ENCODE assay signal across 9 mouse cellular contexts in genomic region chr5:66602287-66602820, GRCm38 (mm10). TPM values are rescaled to one million over a fixed set of nuclear protein-coding genes. Genes with fewer than 3 reads are reported as not detected.
DNase-seq lines count a peak whose midpoint lies in the region; ATAC-seq and TF ChIP-seq lines count a peak whose summit lies in the region.
"Had no signal": no experiment of that assay in that cellular context is flagged by ENCODE, and none has a peak within 500 bp of the region (broad histone marks: within the 10 kb centered on the region; RNA-seq: fewer than 3 reads in every experiment).

No protein-coding gene starts in this region.

- no peak overlapping the region for H3K4me2 ChIP-seq in kidney, embryonic 14.5 days (replicated peaks; ENCODE audit: low read depth, low read length)
- H3K4me2 ChIP-seq in stomach, postnatal 0 days (replicated peaks; ENCODE audit: low read depth), result no peak overlapping the region
- H3K4me2 ChIP-seq: limb, embryonic 12.5 days had no signal

- peak; percentile 23 to 66 for DNase-seq in adrenal gland, adult (ENCODE audit: inconsistent age in 2 of 2, low spot score in 1 of 2)
- no peak for DNase-seq in adrenal gland, adult 8-10 months
- DNase-seq in kidney, adult 18-20 months, result peak; percentile 11
- peak; percentile 12 to 14 for DNase-seq in thymus, postnatal 36 days
- no peak for DNase-seq in thymus, adult 2 months
- DNase-seq in stomach, postnatal 0 days (ENCODE audit: low spot score), result peak; percentile 65

- no peak overlapping the region for H3K4me3 ChIP-seq in kidney, embryonic 14.5 days (ENCODE audit: low read length)
- no peak overlapping the region for H3K4me3 ChIP-seq in thymus, adult 2 months (ENCODE audit: control insufficient read depth, insufficient read depth, low read length)
- H3K4me3 ChIP-seq in stomach, postnatal 0 days (ENCODE audit: low read depth, low read length), result no peak overlapping the region
- H3K4me3 ChIP-seq: limb, embryonic 12.5 days had no signal

- H3K27ac ChIP-seq in kidney, embryonic 14.5 days (ENCODE audit: low read depth, low read length), result no peak overlapping the region
- H3K27ac ChIP-seq in thymus, adult 2 months (ENCODE audit: control insufficient read depth, insufficient read depth, low read length), result no peak overlapping the region
- H3K27ac ChIP-seq in stomach, postnatal 0 days (replicated peaks), result no peak overlapping the region

- 29% methylated on average over 9 of the region's 9 CpGs for whole genome bisulfite sequencing in kidney, embryonic 14.5 days
- 33% methylated on average over 9 of the region's 9 CpGs for WGBS in thymus, adult 2 months
- WGBS in stomach, postnatal 0 days, result 40% methylated on average over 9 of the region's 9 CpGs

- H3K36me3 ChIP-seq in kidney, embryonic 14.5 days (ENCODE audit: control insufficient read depth, insufficient read depth, low read length), result no peaks in the 10 kb centered on the region
- H3K36me3 ChIP-seq in thymus, adult 2 months (ENCODE audit: control insufficient read depth, insufficient read depth, low read length), result no peaks in the 10 kb centered on the region
- no peaks in the 10 kb centered on the region for H3K36me3 ChIP-seq in stomach, postnatal 0 days (ENCODE audit: control insufficient read depth, insufficient read depth, low read length)
- H3K36me3 ChIP-seq: limb, embryonic 12.5 days had no signal

- no peaks in the 10 kb centered on the region for H3K9me3 ChIP-seq in kidney, embryonic 14.5 days (ENCODE audit: control insufficient read depth, low read length)
- H3K9me3 ChIP-seq in stomach, postnatal 0 days (ENCODE audit: control insufficient read depth, low read length), result no peaks in the 10 kb centered on the region
- H3K9me3 ChIP-seq: limb, embryonic 12.5 days had no signal

- no peaks in the 10 kb centered on the region for H3K27me3 ChIP-seq in kidney, embryonic 14.5 days (ENCODE audit: control insufficient read depth, insufficient read depth, low read length)
- no peaks in the 10 kb centered on the region for H3K27me3 ChIP-seq in thymus, adult 2 months (ENCODE audit: control insufficient read depth, insufficient read depth, low read length)
- H3K27me3 ChIP-seq in stomach, postnatal 0 days (ENCODE audit: control insufficient read depth, insufficient read depth, low read length), result no peaks in the 10 kb centered on the region
- H3K27me3 ChIP-seq: limb, embryonic 12.5 days had no signal

- no peak overlapping the region for H3K9ac ChIP-seq in kidney, embryonic 14.5 days (ENCODE audit: low read depth, low read length)
- no peak overlapping the region for H3K9ac ChIP-seq in stomach, postnatal 0 days (ENCODE audit: low read length)
- H3K9ac ChIP-seq: limb, embryonic 12.5 days had no signal

- peaks cover 18% of the 10 kb centered on the region for H3K4me1 ChIP-seq in kidney, embryonic 14.5 days (ENCODE audit: control insufficient read depth, insufficient read depth, low read length)
- no peaks in the 10 kb centered on the region for H3K4me1 ChIP-seq in thymus, adult 2 months (replicated peaks; ENCODE audit: control insufficient read depth, insufficient read depth, low read length)
- H3K4me1 ChIP-seq in stomach, postnatal 0 days (replicated peaks; ENCODE audit: control insufficient read depth, insufficient read depth), result no peaks in the 10 kb centered on the region

- TF ChIP-seq POLR2A in thymus, adult 2 months (IDR thresholded peaks at IDR 0.05; ENCODE audit: control insufficient read depth, extremely low read depth, insufficient read depth, low read length, poor library complexity), result no peak

- TF ChIP-seq CTCF in thymus, adult 2 months (IDR thresholded peaks at IDR 0.05; ENCODE audit: borderline replicate concordance, control insufficient read depth, extremely low read depth, insufficient read depth, low read length, poor library complexity), result no peak
- TF ChIP-seq CTCF in stomach, postnatal 0 days (IDR thresholded peaks at IDR 0.05; ENCODE audit: low read depth), result no peak

- TF ChIP-seq EP300 in stomach, postnatal 0 days (optimal IDR thresholded peaks at IDR 0.05), result no peak

- ATAC-seq in kidney, embryonic 14.5 days (ENCODE audit: low FRiP score, low TSS enrichment), result no peak
- ATAC-seq in stomach, postnatal 0 days (ENCODE audit: low FRiP score, low TSS enrichment), result no peak
- ATAC-seq in monocyte, adult 5-6 weeks (replicated peaks; ENCODE audit: insufficient number of reproducible peaks, low FRiP score, low TSS enrichment, poor library complexity, severe bottlenecking), result no peak

RNA-seq across cellular contexts. Expression of gene Apbb2, which starts 16.2 kb away (rescaled TPM):
- total RNA-seq in adrenal gland, adult 8-10 months (2022), result 10 to 100 TPM; 61.2 to 89.9 (median 81.5) TPM
- 39.3 and 55.9 TPM in 2 replicates for polyA plus RNA-seq in kidney, embryonic 14.5 days (2014; fragmentation: Nextera tagmentation; extraction: Ambion mirVana)
- polyA plus RNA-seq in thymus, adult 2 months (2012; rRNA removed), result 2.6 and 3.6 TPM in 2 replicates
- polyA plus RNA-seq in stomach, postnatal 0 days (2015; fragmentation: Nextera tagmentation; extraction: Ambion mirVana), result 16.8 and 18.3 TPM in 2 replicates
- total RNA-seq in monocyte, adult 5-6 weeks (2017), result 0.29 TPM in 1 of 3 replicates, not detected in the others

Comparison
In these comparisons a context has a peak if more than half of its experiments do, and no peak if none do; other contexts are left out.
1. DNase-seq: peak in adrenal gland, adult (2 of 2), kidney, adult 18-20 months (single experiment), thymus, postnatal 36 days (2 of 2) and stomach, postnatal 0 days (single experiment); none in adrenal gland, adult 8-10 months (single experiment) and thymus, adult 2 months (single experiment).